Mouse (Mus musculus) hindbrain, embryonic 12.5 days (tissue): ENCODE measurements at regions not wholly inside any gene's neighbourhood (a gene's known extent, or its start where the extent isn't known, plus 50 kb on each side); places are given as distances from the start of the nearest gene placed in this dataset.

Experiments used
- ATAC-seq: fragments of 200-750 bp; cut with Nextera tagmentation; 2 replicates; pipeline ENCODE4 v1.8.0; 2017; ENCODE audit warnings: moderate TSS enrichment; ENCODE audit not compliant: low FRiP score
- H3K27ac ChIP-seq: fragments of 300-500 bp; sonication (generic); 2 replicates; pipeline ENCODE4 v1.5.1; 2016; ENCODE audit warnings: mild to moderate bottlenecking
- H3K27me3 ChIP-seq: fragments of 300-500 bp; sonication (generic); 2 replicates; pipeline ENCODE4 v1.6.1; 2016; ENCODE audit warnings: mild to moderate bottlenecking
- H3K36me3 ChIP-seq: fragments of 300-500 bp; sonication (generic); 2 replicates; pipeline ENCODE4 v1.6.1; 2016; ENCODE audit warnings: mild to moderate bottlenecking
- H3K4me1 ChIP-seq: fragments of 300-500 bp; sonication (generic); 2 replicates; pipeline ENCODE4 v1.6.1; 2016
- H3K4me2 ChIP-seq: fragments of 300-500 bp; sonication (generic); replicated peaks from 2 replicates; pipeline ENCODE4 v1.6.1; 2016; ENCODE audit warnings: mild to moderate bottlenecking
- H3K4me3 ChIP-seq: fragments of 300-500 bp; sonication (generic); 2 replicates; pipeline ENCODE4 v1.5.1; 2016; ENCODE audit warnings: mild to moderate bottlenecking
- H3K9ac ChIP-seq: fragments of 300-500 bp; sonication (generic); 2 replicates; pipeline ENCODE4 v1.6.1; 2016; ENCODE audit warnings: mild to moderate bottlenecking, moderate library complexity
- H3K9me3 ChIP-seq: fragments of 300-500 bp; sonication (generic); replicated peaks from 2 replicates; pipeline ENCODE4 v1.6.1; 2016; ENCODE audit warnings: mild to moderate bottlenecking
- WGBS: fragments of 180-500 bp; shearing (Covaris S2); methylation state at CpG from one replicate; pipeline ENCODE4 v1.1.7; 2016; 5-methylcytosine and 5-hydroxymethylcytosine counted together

- Histone ChIP-seq H3K4me1 (no peaks in the 10 kb centered on the region), H3K4me3 (no peak overlapping the region), H3K4me2 (no peak overlapping the region), H3K9ac (no peak overlapping the region), H3K27ac (no peak overlapping the region), H3K36me3 (no peaks in the 10 kb centered on the region), H3K27me3 (no peaks in the 10 kb centered on the region), H3K9me3 (no peaks in the 10 kb centered on the region)
- ATAC-seq: no peak
- WGBS: 89% methylated on average over 6 of the region's 6 CpGs
Observed at GRCm38 (mm10) chr1:184257356-184257755, 223.3 kb upstream of the 1700056E22Rik start.

- Histone ChIP-seq H3K4me3 (no peak overlapping the region), H3K4me2 (no peak overlapping the region), H3K9me3 (no peaks in the 10 kb centered on the region), H3K27ac (no peak overlapping the region), H3K36me3 (no peaks in the 10 kb centered on the region), H3K9ac (no peak overlapping the region), H3K4me1 (no peaks in the 10 kb centered on the region), H3K27me3 (no peaks in the 10 kb centered on the region)
- no peak for ATAC-seq
- 88% methylated on average over 4 of the region's 4 CpGs for WGBS
Observed at GRCm38 (mm10) chr1:184254951-184255350, 220.8 kb upstream of the 1700056E22Rik start.

GRCm38 (mm10) chr1:184244730-184245488 is 210.8 kb upstream of the 1700056E22Rik start:
- WGBS: 81% methylated on average over 23 of the region's 23 CpGs
- Histone ChIP-seq H3K4me2 (no peak overlapping the region), H3K36me3 (no peaks in the 10 kb centered on the region)

GRCm38 (mm10) chr1:184244296-184244695 is 210.2 kb upstream of the 1700056E22Rik start:
- WGBS: 82% methylated on average over 9 of the region's 9 CpGs
- H3K4me3 ChIP-seq: no peak overlapping the region
- H3K4me2 ChIP-seq: no peak overlapping the region
- no peaks in the 10 kb centered on the region for H3K9me3 ChIP-seq
- ATAC-seq: no peak
- no peaks in the 10 kb centered on the region for H3K27me3 ChIP-seq
- no peaks in the 10 kb centered on the region for H3K36me3 ChIP-seq
- H3K27ac ChIP-seq: no peak overlapping the region
- no peaks in the 10 kb centered on the region for H3K4me1 ChIP-seq
- no peak overlapping the region for H3K9ac ChIP-seq

More at GRCm38 (mm10) chr1:184244730-184245488, 210.8 kb upstream of the 1700056E22Rik start:
- ATAC-seq: no peak
- Histone ChIP-seq H3K4me3 (no peak overlapping the region), H3K27ac (no peak overlapping the region), H3K27me3 (no peaks in the 10 kb centered on the region), H3K9ac (no peak overlapping the region), H3K9me3 (no peaks in the 10 kb centered on the region), H3K4me1 (no peaks in the 10 kb centered on the region)

- no peak overlapping the region for H3K9ac ChIP-seq
- 73% methylated on average over 4 of the region's 4 CpGs for WGBS
- no peak overlapping the region for H3K4me2 ChIP-seq
- no peaks in the 10 kb centered on the region for H3K36me3 ChIP-seq
- ATAC-seq: no peak
- no peaks in the 10 kb centered on the region for H3K9me3 ChIP-seq
- H3K4me1 ChIP-seq: no peaks in the 10 kb centered on the region
- no peak overlapping the region for H3K27ac ChIP-seq
- H3K4me3 ChIP-seq: no peak overlapping the region
- no peaks in the 10 kb centered on the region for H3K27me3 ChIP-seq
Observed at GRCm38 (mm10) chr1:184241846-184242245, 207.7 kb upstream of the 1700056E22Rik start.

- Histone ChIP-seq H3K9ac (peak overlapping the region; percentile 13; the same call in 1 of the 2 replicates), H3K36me3 (no peaks in the 10 kb centered on the region), H3K27ac (no peak overlapping the region), H3K27me3 (no peaks in the 10 kb centered on the region), H3K9me3 (no peaks in the 10 kb centered on the region), H3K4me1 (peaks cover 14% of the 10 kb centered on the region), H3K4me2 (peak overlapping the region; percentile 44), H3K4me3 (peak overlapping the region; percentile 16)
- 26% methylated on average over 25 of the region's 25 CpGs for WGBS
- peak; percentile 65; the same call in 1 of the 2 replicates for ATAC-seq
Observed at GRCm38 (mm10) chr1:184235131-184235983, 201.3 kb upstream of the 1700056E22Rik start.

GRCm38 (mm10) chr1:184234320-184234988 is 200.4 kb upstream of the 1700056E22Rik start:
- Histone ChIP-seq H3K27me3 (no peaks in the 10 kb centered on the region), H3K4me1 (peaks cover 14% of the 10 kb centered on the region), H3K9ac (no peak overlapping the region), H3K4me2 (no peak overlapping the region), H3K36me3 (no peaks in the 10 kb centered on the region), H3K9me3 (no peaks in the 10 kb centered on the region), H3K27ac (no peak overlapping the region), H3K4me3 (no peak overlapping the region)
- 51% methylated on average over 8 of the region's 8 CpGs for WGBS
- peak; percentile 64 for ATAC-seq

GRCm38 (mm10) chr1:184233741-184234255 is 199.7 kb upstream of the 1700056E22Rik start:
- H3K36me3 ChIP-seq: no peaks in the 10 kb centered on the region
- peaks cover 14% of the 10 kb centered on the region for H3K4me1 ChIP-seq
- no peak overlapping the region for H3K4me2 ChIP-seq
- H3K27me3 ChIP-seq: no peaks in the 10 kb centered on the region
- ATAC-seq: no peak
- H3K9me3 ChIP-seq: no peaks in the 10 kb centered on the region
- no peak overlapping the region for H3K9ac ChIP-seq
- WGBS: 63% methylated on average over 5 of the region's 5 CpGs
- no peak overlapping the region for H3K27ac ChIP-seq
- no peak overlapping the region for H3K4me3 ChIP-seq

- no peak for ATAC-seq
- Histone ChIP-seq H3K9ac (no peak overlapping the region), H3K27ac (no peak overlapping the region), H3K4me3 (no peak overlapping the region), H3K9me3 (no peaks in the 10 kb centered on the region), H3K36me3 (no peaks in the 10 kb centered on the region), H3K27me3 (no peaks in the 10 kb centered on the region), H3K4me2 (no peak overlapping the region), H3K4me1 (no peaks in the 10 kb centered on the region)
- WGBS: 71% methylated on average over 2 of the region's 2 CpGs
Observed at GRCm38 (mm10) chr1:184222326-184222725, 188.2 kb upstream of the 1700056E22Rik start.

- WGBS: 66% methylated on average over 3 of the region's 3 CpGs
Observed at GRCm38 (mm10) chr1:184221792-184222191, 187.7 kb upstream of the 1700056E22Rik start.

GRCm38 (mm10) chr1:184197272-184197671 is 163.2 kb upstream of the 1700056E22Rik start:
- H3K4me1 ChIP-seq: no peaks in the 10 kb centered on the region
- no peaks in the 10 kb centered on the region for H3K36me3 ChIP-seq
- ATAC-seq: no peak
- no peak overlapping the region for H3K27ac ChIP-seq
- 89% methylated on average over 4 of the region's 4 CpGs for WGBS
- H3K27me3 ChIP-seq: no peaks in the 10 kb centered on the region
- H3K9ac ChIP-seq: no peak overlapping the region
- H3K9me3 ChIP-seq: no peaks in the 10 kb centered on the region
- no peak overlapping the region for H3K4me2 ChIP-seq
- no peak overlapping the region for H3K4me3 ChIP-seq

More at GRCm38 (mm10) chr1:184221792-184222191, 187.7 kb upstream of the 1700056E22Rik start:
- no peak overlapping the region for H3K4me2 ChIP-seq
- ATAC-seq: no peak
- no peaks in the 10 kb centered on the region for H3K9me3 ChIP-seq
- H3K9ac ChIP-seq: no peak overlapping the region
- H3K4me1 ChIP-seq: no peaks in the 10 kb centered on the region
- H3K27me3 ChIP-seq: no peaks in the 10 kb centered on the region
- H3K4me3 ChIP-seq: no peak overlapping the region
- H3K36me3 ChIP-seq: no peaks in the 10 kb centered on the region
- H3K27ac ChIP-seq: no peak overlapping the region

GRCm38 (mm10) chr1:184191325-184191724 is 157.2 kb upstream of the 1700056E22Rik start:
- H3K27me3 ChIP-seq: no peaks in the 10 kb centered on the region
- no peaks in the 10 kb centered on the region for H3K9me3 ChIP-seq
- no peaks in the 10 kb centered on the region for H3K4me1 ChIP-seq
- 68% methylated on average over 3 of the region's 3 CpGs for WGBS
- no peaks in the 10 kb centered on the region for H3K36me3 ChIP-seq
- H3K4me2 ChIP-seq: no peak overlapping the region
- no peak overlapping the region for H3K27ac ChIP-seq
- no peak overlapping the region for H3K9ac ChIP-seq
- no peak for ATAC-seq
- H3K4me3 ChIP-seq: no peak overlapping the region
